Mouse (Mus musculus): ENCODE measurements around the gene 4933411K16Rik. TPM values are rescaled to one million over a fixed set of nuclear protein-coding genes. Genes with fewer than 3 reads are reported as not detected.

The 4933411K16Rik gene
- polyA plus RNA-seq, 1 experiment from 2014 or later, result 0.15 TPM

DNA sequence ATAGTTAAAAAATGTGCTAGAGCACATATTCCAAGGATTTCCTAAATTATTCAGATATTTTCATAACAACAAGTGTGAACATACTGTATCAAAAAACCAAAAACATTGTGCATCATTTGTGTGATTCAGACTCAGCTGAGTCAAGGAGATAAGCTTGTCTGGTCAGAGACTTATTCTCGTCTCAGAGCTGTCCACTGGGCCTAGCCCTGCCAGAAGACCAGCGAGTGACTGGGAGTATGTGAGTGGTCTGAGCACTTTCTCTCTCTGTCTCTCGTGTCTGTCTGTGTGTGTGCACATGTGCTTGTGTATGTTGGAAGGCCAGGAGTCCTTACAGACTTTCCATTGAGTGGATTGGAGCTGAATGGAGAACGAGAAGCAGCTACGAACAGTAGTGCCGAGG is 37.0 kb upstream of the 4933411K16Rik start:
- H3K4me3 ChIP-seq (ENCODE audit: low read depth, low read length), result no peak overlapping the region
- H3K9me3 ChIP-seq (ENCODE audit: control insufficient read depth, low read length), result no peaks in the 10 kb centered on the region
- 89% methylated on average over 6 of the region's 6 CpGs for WGBS

DNA sequence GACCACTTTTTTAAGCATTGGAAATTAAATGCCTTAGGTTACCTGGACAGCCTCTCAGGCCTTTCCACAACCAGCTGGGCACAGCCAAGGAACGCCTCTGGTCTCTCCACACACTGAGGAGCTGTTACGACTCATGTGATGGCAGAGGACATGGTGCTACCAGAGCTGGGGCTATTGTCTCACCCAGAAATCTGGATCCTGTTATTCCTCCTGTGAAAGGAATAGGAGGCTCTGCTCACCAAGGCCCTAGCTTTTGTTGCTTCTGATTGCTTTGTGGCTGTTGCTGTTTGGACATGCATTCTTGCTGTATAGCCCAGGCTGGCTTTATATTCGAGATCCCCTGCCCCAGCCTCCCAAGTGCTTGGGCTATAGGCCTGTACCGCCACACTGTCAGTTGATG is 35.8 kb upstream of the 4933411K16Rik start:
- Histone ChIP-seq H3K27me3 (ENCODE audit: control insufficient read depth, insufficient read depth, low read length) (no peaks in the 10 kb centered on the region), H3K4me2 (ENCODE audit: low read depth, low read length) (no peak overlapping the region), H3K27ac (ENCODE audit: low read depth, low read length) (no peak overlapping the region), H3K36me3 (ENCODE audit: control insufficient read depth, insufficient read depth, low read length) (no peaks in the 10 kb centered on the region), H3K4me1 (ENCODE audit: control insufficient read depth, insufficient read depth, low read length) (0 out of 2 replicates have a peak, but pooled peaks cover 2% of the 10 kb centered on the region), H3K4me3 (ENCODE audit: low read depth, low read length) (no peak overlapping the region), H3K9me3 (ENCODE audit: control insufficient read depth, low read length) (no peaks in the 10 kb centered on the region), H3K9ac (replicated peaks; ENCODE audit: low read depth, low read length) (no peak overlapping the region)
- WGBS, result 65% methylated on average over 4 of the region's 4 CpGs
- ATAC-seq (ENCODE audit: low read depth), result no peak

More for the DNA sequence above, 37.0 kb upstream of the 4933411K16Rik start:
- Histone ChIP-seq H3K27me3 (ENCODE audit: control insufficient read depth, insufficient read depth, low read length) (no peaks in the 10 kb centered on the region), H3K27ac (ENCODE audit: low read depth, low read length) (no peak overlapping the region), H3K9ac (replicated peaks; ENCODE audit: low read depth, low read length) (no peak overlapping the region), H3K4me2 (ENCODE audit: low read depth, low read length) (no peak overlapping the region), H3K36me3 (ENCODE audit: control insufficient read depth, insufficient read depth, low read length) (no peaks in the 10 kb centered on the region), H3K4me1 (ENCODE audit: control insufficient read depth, insufficient read depth, low read length) (0 out of 2 replicates have a peak, but pooled peaks cover 2% of the 10 kb centered on the region)
- no peak for ATAC-seq (ENCODE audit: low read depth)

DNA sequence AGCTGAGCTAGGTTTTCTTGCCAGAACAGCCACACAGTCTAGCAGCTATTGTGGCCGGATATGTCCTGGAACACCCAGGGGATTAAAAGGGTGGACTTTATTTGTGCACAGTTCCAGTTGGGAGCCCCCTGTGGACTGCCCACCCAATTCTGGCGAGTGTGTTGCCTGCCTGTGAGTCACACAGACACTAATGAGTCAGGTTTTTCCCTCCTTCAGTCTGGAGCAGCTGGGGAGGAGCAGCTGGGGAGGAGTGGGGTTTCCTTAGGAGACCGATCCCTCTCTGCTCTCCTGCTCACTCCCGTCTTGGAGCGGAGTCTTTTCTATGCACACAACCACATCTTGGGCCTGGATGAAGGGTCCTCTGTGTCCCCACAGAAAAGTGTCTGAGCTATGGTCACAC is 35.2 kb upstream of the 4933411K16Rik start:
- Histone ChIP-seq H3K36me3 (ENCODE audit: control insufficient read depth, insufficient read depth, low read length) (no peaks in the 10 kb centered on the region), H3K9me3 (ENCODE audit: control insufficient read depth, low read length) (no peaks in the 10 kb centered on the region), H3K4me2 (ENCODE audit: low read depth, low read length) (no peak overlapping the region), H3K9ac (replicated peaks; ENCODE audit: low read depth, low read length) (no peak overlapping the region), H3K4me3 (ENCODE audit: low read depth, low read length) (no peak overlapping the region), H3K27ac (ENCODE audit: low read depth, low read length) (no peak overlapping the region), H3K27me3 (ENCODE audit: control insufficient read depth, insufficient read depth, low read length) (no peaks in the 10 kb centered on the region), H3K4me1 (ENCODE audit: control insufficient read depth, insufficient read depth, low read length) (0 out of 2 replicates have a peak, but pooled peaks cover 2% of the 10 kb centered on the region)
- WGBS, result 65% methylated on average over 5 of the region's 5 CpGs
- ATAC-seq (ENCODE audit: low read depth), result no peak

DNA sequence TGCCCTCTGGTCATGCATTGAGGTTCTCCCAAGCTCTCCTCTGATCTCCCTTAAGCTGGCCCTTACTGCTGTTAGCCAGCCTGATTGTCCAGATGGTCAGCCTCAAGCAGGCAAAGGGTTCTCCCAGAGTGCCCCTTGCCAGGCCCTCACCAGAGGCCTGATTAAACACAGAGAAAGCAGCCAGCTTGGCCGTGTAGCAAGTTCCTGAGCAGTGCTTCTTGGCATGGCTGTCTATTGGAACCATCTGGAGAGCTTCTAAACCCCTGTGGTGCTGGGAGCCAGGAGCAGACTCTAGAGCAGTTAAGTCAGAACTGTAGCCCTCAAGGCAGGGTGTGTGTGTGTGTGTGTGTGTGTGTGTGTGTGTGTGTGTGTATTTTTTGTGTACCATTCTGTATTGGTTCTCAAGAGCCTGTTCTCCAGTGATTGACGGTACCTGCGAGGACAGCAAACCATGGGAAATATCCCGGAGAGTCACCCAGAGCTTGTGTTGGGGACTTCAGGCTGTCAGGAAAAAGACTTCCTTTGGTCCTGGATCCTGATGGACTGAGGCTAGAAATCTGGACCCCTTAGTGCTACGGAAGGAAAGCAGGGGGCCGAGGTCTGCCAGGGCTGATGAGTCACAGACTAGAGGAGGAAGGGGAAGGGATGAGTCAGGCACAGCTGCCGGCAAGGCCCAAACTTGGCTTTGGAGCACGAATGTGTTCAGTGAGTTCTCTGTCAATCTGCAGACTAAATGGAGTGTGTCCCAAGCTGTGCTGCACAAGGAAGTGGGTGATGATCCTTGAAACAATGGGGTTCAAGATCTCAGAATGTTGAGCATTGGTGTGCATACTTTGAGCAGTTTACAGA is 34.4 kb upstream of the 4933411K16Rik start:
- WGBS, result 73% methylated on average over 8 of the region's 8 CpGs
- H3K9ac ChIP-seq (replicated peaks; ENCODE audit: low read depth, low read length), result no peak overlapping the region
- 0 out of 2 replicates have a peak, but pooled peaks cover 2% of the 10 kb centered on the region for H3K4me1 ChIP-seq (ENCODE audit: control insufficient read depth, insufficient read depth, low read length)
- H3K4me2 ChIP-seq (ENCODE audit: low read depth, low read length), result no peak overlapping the region
- no peak overlapping the region for H3K4me3 ChIP-seq (ENCODE audit: low read depth, low read length)
- H3K27ac ChIP-seq (ENCODE audit: low read depth, low read length), result no peak overlapping the region
- H3K36me3 ChIP-seq (ENCODE audit: control insufficient read depth, insufficient read depth, low read length), result no peaks in the 10 kb centered on the region
- no peaks in the 10 kb centered on the region for H3K9me3 ChIP-seq (ENCODE audit: control insufficient read depth, low read length)
- no peaks in the 10 kb centered on the region for H3K27me3 ChIP-seq (ENCODE audit: control insufficient read depth, insufficient read depth, low read length)
- ATAC-seq (ENCODE audit: low read depth), result no peak

DNA sequence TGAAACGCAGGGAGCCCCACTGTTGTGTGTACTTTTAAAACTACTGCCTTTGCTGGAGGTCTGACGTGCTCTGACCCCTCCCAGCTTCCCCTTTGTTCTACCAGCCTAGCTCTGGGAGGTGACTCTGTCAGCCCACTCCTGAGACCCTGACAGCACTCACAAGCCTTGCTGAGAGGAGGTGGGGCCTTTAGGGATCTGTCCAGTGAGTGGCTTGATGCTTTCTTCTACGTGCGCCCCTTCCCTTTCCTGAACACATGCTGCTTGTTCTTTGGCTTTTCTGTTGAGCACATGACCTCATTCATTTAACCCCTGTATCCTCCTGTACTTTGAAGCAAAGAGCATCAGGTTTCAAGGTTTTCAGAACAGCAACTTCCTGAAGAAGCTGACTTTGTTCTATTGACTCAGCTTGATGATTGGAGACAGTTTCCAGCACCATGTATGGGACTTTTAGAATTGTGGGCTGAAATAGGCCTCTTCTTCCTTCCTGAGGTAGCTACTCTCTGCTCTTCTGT is 33.0 kb upstream of the 4933411K16Rik start:
- no peaks in the 10 kb centered on the region for H3K27me3 ChIP-seq (ENCODE audit: control insufficient read depth, insufficient read depth, low read length)
- H3K9ac ChIP-seq (replicated peaks; ENCODE audit: low read depth, low read length), result no peak overlapping the region
- H3K36me3 ChIP-seq (ENCODE audit: control insufficient read depth, insufficient read depth, low read length), result no peaks in the 10 kb centered on the region
- 0 out of 2 replicates have a peak, but pooled peaks cover 2% of the 10 kb centered on the region for H3K4me1 ChIP-seq (ENCODE audit: control insufficient read depth, insufficient read depth, low read length)
- H3K27ac ChIP-seq (ENCODE audit: low read depth, low read length), result no peak overlapping the region
- no peaks in the 10 kb centered on the region for H3K9me3 ChIP-seq (ENCODE audit: control insufficient read depth, low read length)
- H3K4me2 ChIP-seq (ENCODE audit: low read depth, low read length), result no peak overlapping the region
- 62% methylated on average over 4 of the region's 4 CpGs for WGBS
- no peak for ATAC-seq (ENCODE audit: low read depth)
- H3K4me3 ChIP-seq (ENCODE audit: low read depth, low read length), result no peak overlapping the region

DNA sequence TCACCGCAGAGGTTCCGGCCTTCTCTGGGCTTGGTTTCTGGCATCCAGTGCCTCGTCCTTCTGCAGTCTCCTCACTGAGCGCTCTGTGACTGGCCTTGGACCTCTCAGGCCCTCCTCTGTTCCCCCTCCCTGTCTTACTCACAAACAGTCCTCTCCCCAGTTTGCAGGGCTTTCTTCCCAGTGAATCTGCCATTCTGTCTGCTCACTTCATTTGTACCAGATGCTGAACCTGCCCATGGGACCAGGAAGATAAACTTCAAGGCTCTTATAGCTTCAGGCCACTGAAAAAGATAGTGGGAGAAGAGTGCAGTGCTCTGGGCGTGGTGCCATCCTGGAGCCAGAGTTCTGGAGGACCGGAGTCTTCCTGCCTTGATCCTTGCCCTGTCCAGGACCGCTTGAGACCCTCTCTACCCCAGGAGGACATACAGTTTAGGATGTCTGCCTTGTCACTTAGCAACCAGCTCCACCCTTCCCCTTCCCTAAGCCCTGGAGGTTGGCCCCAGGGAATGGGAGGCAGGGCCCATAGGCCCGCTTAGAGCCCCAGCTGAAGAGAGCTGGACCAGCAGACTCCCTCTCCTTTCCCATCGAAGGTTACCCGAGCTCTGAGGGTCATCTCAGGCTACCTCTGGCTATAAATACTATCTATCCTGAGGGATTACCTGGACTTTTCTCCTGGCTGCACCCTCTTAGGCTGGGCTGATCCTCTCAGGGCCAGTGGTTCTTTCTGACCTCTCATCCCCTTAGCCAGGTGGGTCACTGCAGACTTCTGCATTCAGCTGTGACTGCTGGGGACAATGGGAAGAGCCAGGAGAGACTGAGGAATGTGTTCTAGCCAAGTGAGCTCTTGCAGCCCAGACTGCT is 30.1 kb upstream of the 4933411K16Rik start:
- 0 out of 2 replicates have a peak, but pooled peaks cover 2% of the 10 kb centered on the region for H3K4me1 ChIP-seq (ENCODE audit: control insufficient read depth, insufficient read depth, low read length)
- H3K9ac ChIP-seq (replicated peaks; ENCODE audit: low read depth, low read length), result no peak overlapping the region
- H3K27me3 ChIP-seq (ENCODE audit: control insufficient read depth, insufficient read depth, low read length), result no peaks in the 10 kb centered on the region
- no peaks in the 10 kb centered on the region for H3K36me3 ChIP-seq (ENCODE audit: control insufficient read depth, insufficient read depth, low read length)
- H3K4me2 ChIP-seq (ENCODE audit: low read depth, low read length), result no peak overlapping the region
- ATAC-seq (ENCODE audit: low read depth), result no peak
- no peak overlapping the region for H3K4me3 ChIP-seq (ENCODE audit: low read depth, low read length)
- WGBS, result 68% methylated on average over 10 of the region's 10 CpGs
- H3K9me3 ChIP-seq (ENCODE audit: control insufficient read depth, low read length), result no peaks in the 10 kb centered on the region
- no peak overlapping the region for H3K27ac ChIP-seq (ENCODE audit: low read depth, low read length)

DNA sequence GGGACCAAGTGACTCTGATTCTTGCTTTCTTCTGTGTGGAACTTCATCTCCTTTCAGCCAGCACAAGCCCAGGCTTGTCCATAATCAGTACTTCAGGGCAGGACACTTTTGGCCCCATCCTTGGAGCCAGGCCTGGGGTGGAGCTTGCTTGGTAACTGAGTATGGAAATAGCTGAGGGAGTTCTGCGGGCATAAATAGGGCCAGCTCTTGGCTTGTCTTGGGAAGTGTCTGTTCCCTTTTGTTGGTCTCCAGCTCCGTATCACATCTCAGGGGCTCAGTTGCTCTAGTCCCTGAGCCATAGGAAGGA is 29.6 kb upstream of the 4933411K16Rik start:
- Histone ChIP-seq H3K36me3 (ENCODE audit: control insufficient read depth, insufficient read depth, low read length) (no peaks in the 10 kb centered on the region), H3K27ac (ENCODE audit: low read depth, low read length) (no peak overlapping the region), H3K4me3 (ENCODE audit: low read depth, low read length) (no peak overlapping the region), H3K27me3 (ENCODE audit: control insufficient read depth, insufficient read depth, low read length) (no peaks in the 10 kb centered on the region), H3K4me1 (ENCODE audit: control insufficient read depth, insufficient read depth, low read length) (no peaks in the 10 kb centered on the region), H3K9ac (replicated peaks; ENCODE audit: low read depth, low read length) (no peak overlapping the region), H3K4me2 (ENCODE audit: low read depth, low read length) (no peak overlapping the region), H3K9me3 (ENCODE audit: control insufficient read depth, low read length) (no peaks in the 10 kb centered on the region)
- 91% methylated on average over 2 of the region's 2 CpGs for WGBS
- no peak for ATAC-seq (ENCODE audit: low read depth)

DNA sequence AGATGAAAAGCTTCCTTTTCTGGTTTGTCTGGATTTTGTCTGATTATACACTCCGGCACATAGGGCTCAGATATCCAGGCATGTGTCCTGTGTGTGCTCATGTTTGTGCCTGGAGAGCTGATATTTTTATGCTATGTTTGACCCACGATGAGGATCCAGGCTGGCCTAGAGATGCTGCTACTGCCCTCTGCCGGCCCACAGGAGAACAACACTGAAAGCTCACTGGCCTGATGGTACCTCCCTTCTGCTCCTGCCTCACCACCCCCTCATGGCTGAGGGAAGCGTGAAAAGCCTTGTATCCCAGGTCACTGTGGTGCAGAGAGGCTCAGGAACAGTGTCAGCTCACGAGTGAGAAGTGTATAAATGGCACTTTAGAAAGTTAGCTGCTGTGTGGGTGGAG is 25.9 kb upstream of the 4933411K16Rik start:
- no peak overlapping the region for H3K4me3 ChIP-seq (ENCODE audit: low read depth, low read length)
- H3K4me1 ChIP-seq (ENCODE audit: control insufficient read depth, insufficient read depth, low read length), result no peaks in the 10 kb centered on the region
- no peaks in the 10 kb centered on the region for H3K9me3 ChIP-seq (ENCODE audit: control insufficient read depth, low read length)
- no peak overlapping the region for H3K9ac ChIP-seq (replicated peaks; ENCODE audit: low read depth, low read length)
- H3K27me3 ChIP-seq (ENCODE audit: control insufficient read depth, insufficient read depth, low read length), result no peaks in the 10 kb centered on the region
- 12% methylated on average over 5 of the region's 5 CpGs for WGBS
- H3K4me2 ChIP-seq (ENCODE audit: low read depth, low read length), result no peak overlapping the region
- peak; percentile 81; the same call in 1 of the 2 replicates for ATAC-seq (ENCODE audit: low read depth)
- H3K27ac ChIP-seq (ENCODE audit: low read depth, low read length), result no peak overlapping the region
- no peaks in the 10 kb centered on the region for H3K36me3 ChIP-seq (ENCODE audit: control insufficient read depth, insufficient read depth, low read length)

DNA sequence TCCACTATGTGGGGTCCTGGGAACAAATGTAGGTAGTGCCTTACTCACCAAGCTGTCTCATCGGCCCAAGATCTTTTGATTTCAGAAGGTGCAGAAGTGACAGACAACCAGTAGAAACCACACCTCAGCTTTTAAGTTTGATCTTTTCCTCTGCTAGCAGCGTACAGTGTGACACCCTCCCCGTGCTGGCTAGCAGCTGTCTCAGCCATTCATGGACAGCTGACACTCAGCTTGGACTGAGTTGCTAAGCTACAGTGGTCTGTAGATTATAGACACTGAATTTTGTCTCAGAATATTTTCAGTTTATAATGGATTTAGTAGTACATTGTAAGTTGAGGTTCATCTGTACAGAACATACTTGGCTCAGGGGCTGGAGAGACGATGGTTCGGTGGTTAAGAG is 20.9 kb upstream of the 4933411K16Rik start:
- Histone ChIP-seq H3K4me3 (ENCODE audit: low read depth, low read length) (no peak overlapping the region), H3K4me1 (ENCODE audit: control insufficient read depth, insufficient read depth, low read length) (no peaks in the 10 kb centered on the region), H3K27me3 (ENCODE audit: control insufficient read depth, insufficient read depth, low read length) (no peaks in the 10 kb centered on the region), H3K36me3 (ENCODE audit: control insufficient read depth, insufficient read depth, low read length) (no peaks in the 10 kb centered on the region), H3K9me3 (ENCODE audit: control insufficient read depth, low read length) (no peaks in the 10 kb centered on the region), H3K27ac (ENCODE audit: low read depth, low read length) (no peak overlapping the region), H3K4me2 (ENCODE audit: low read depth, low read length) (no peak overlapping the region), H3K9ac (replicated peaks; ENCODE audit: low read depth, low read length) (no peak overlapping the region)
- ATAC-seq (ENCODE audit: low read depth), result no peak
- WGBS, result 84% methylated on average over 5 of the region's 5 CpGs

All from neural tube, embryonic 14.5 days (tissue).